Mouse (Mus musculus): ENCODE results near the gene Dkk2.

DNA sequence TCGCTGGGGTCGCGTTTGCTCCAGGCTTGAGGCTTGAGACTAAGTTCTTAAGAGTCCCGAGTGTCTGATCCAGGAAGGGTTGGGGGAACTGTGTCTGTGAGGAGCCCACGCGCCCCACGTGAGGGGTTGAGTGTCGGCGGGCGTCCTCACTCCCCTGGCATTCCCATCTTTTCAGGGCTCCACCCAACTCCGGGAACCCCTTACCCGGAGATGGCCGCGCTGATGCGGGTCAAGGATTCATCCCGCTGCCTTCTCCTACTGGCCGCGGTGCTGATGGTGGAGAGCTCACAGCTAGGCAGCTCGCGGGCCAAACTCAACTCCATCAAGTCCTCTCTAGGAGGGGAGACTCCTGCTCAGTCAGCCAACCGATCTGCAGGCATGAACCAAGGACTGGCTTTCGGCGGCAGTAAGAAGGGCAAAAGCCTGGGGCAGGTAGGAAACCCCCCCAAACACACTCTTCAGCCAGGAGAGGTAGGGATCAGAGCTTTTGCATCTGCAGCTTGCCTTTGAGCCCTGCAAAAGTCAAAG lies 795 bp downstream of the Dkk2 start:
- no peak for TF ChIP-seq CTCF (IDR thresholded peaks at IDR 0.05; ENCODE audit: insufficient read depth, low read length)
- TF ChIP-seq POLR2A (IDR thresholded peaks at IDR 0.05; ENCODE audit: borderline replicate concordance, extremely low read depth, low read depth, low read length), result no peak
